In the genomic region with DNA sequence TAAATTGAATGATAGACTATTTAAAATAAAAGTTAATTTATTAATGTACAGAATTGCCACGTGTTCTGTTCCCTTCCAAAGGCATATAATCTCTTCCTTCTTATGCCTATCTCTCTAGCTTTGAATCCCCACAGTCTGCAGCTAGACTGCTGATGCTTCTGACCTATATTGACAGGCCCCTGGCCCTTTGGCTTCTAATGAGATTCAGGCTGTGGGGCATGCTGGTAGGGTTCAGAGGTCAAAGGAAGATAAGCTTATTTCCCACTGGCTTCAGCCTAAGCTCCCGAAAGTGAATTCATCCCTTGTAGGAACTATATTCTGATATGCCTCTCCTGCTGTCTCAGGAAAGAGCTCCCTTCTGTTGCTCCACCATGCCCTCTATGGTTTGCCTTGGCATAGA, we compare ENCODE assay signal across 27 mouse cellular contexts.
"Had no signal": no experiment of that assay in that cellular context is flagged by ENCODE, and none has a peak within 500 bp of the region (broad histone marks: within the 10 kb centered on the region; RNA-seq: fewer than 3 reads in every experiment).

No protein-coding gene starts in this region.

- H3K36me3 ChIP-seq: heart, embryonic 13.5 days; heart, embryonic 15.5 days; hindbrain, embryonic 12.5 days; kidney, embryonic 15.5 days; limb, embryonic 13.5 days; limb, embryonic 15.5 days; liver, embryonic 12.5 days had no signal

- H3K27me3 ChIP-seq: heart, embryonic 13.5 days; heart, embryonic 15.5 days; hindbrain, embryonic 12.5 days; kidney, embryonic 15.5 days; limb, embryonic 13.5 days; limb, embryonic 15.5 days; liver, embryonic 12.5 days had no signal

- DNase-seq: gastrocnemius, adult 2 months; gastrocnemius, postnatal 10 days; gastrocnemius, postnatal 25 days; heart, adult 11 months; heart, adult 2 months; heart, postnatal 14 days; heart, postnatal 36 days; kidney, adult 11 months; kidney, adult 2 months; kidney, adult 9 months; kidney, postnatal 14 days; kidney, postnatal 36 days; layer of hippocampus, adult 9-11 months; layer of hippocampus, postnatal 36 days; left cerebral cortex, postnatal 4 days had no signal

- H3K9me3 ChIP-seq: heart, embryonic 13.5 days; heart, embryonic 15.5 days; hindbrain, embryonic 12.5 days; kidney, embryonic 15.5 days; limb, embryonic 13.5 days; limb, embryonic 15.5 days; liver, embryonic 12.5 days had no signal

- H3K4me2 ChIP-seq: heart, embryonic 11.5 days; heart, embryonic 13.5 days; heart, embryonic 15.5 days; hindbrain, embryonic 12.5 days; hindbrain, embryonic 14.5 days; kidney, embryonic 15.5 days; limb, embryonic 13.5 days; limb, embryonic 15.5 days; liver, embryonic 12.5 days had no signal

- H3K9ac ChIP-seq: heart, embryonic 13.5 days; heart, embryonic 15.5 days; hindbrain, embryonic 12.5 days; hindbrain, embryonic 14.5 days; kidney, embryonic 15.5 days; limb, embryonic 13.5 days; limb, embryonic 15.5 days; liver, embryonic 12.5 days had no signal

- H3K27ac ChIP-seq: gastrocnemius, adult 2 months; heart, adult 2 months; heart, embryonic 13.5 days; heart, embryonic 15.5 days; hindbrain, embryonic 12.5 days; hindbrain, embryonic 14.5 days; kidney, embryonic 15.5 days; kidney, postnatal 0 days; limb, embryonic 13.5 days; limb, embryonic 15.5 days; liver, embryonic 12.5 days had no signal

- H3K4me1 ChIP-seq: heart, embryonic 13.5 days; heart, embryonic 15.5 days; hindbrain, embryonic 12.5 days; kidney, embryonic 15.5 days; limb, embryonic 13.5 days; limb, embryonic 15.5 days; liver, embryonic 12.5 days had no signal

- H3K4me3 ChIP-seq: gastrocnemius, adult 2 months; heart, adult 2 months; heart, embryonic 13.5 days; heart, embryonic 15.5 days; hindbrain, embryonic 12.5 days; kidney, embryonic 15.5 days; limb, embryonic 13.5 days; limb, embryonic 15.5 days; liver, embryonic 12.5 days had no signal

- ATAC-seq: hindbrain, embryonic 16.5 days; intestine, embryonic 16.5 days; liver, embryonic 12.5 days had no signal
